Mouse (Mus musculus) WW6 (cell line): ENCODE results near the gene Ptprg.

Experiments
- DNase-seq: peaks from one replicate; pipeline ENCODE4 v3.0.0-alpha.2; 2013; ENCODE audit warnings: low read depth, low spot score

The Ptprg gene

GRCm38 (mm10) chr14:11618140-11618705 is 64.9 kb downstream of the Ptprg start:
- no peak for DNase-seq

GRCm38 (mm10) chr14:11619606-11620005 is 66.3 kb downstream of the Ptprg start:
- DNase-seq, result no peak

DNA sequence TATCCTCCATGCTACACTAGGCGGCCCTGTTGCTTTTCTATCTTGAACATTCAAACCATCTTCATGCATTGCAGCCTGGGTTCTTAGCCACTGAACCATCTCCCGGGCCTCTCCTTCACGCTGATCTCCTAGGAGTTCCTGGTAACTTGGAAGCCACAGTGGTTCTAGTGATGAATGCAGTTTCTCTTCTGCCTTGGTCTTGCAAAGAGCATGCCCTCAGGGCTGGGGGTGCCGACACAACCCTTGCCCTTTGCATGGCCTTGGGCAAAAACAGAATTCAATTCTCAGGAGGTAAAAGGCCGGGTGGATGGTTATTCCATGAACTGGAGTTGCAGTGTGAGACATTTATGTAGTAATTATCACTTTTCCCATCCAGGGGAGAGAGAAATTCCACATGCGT is 67.0 kb downstream of the Ptprg start:
- no peak for DNase-seq

DNA sequence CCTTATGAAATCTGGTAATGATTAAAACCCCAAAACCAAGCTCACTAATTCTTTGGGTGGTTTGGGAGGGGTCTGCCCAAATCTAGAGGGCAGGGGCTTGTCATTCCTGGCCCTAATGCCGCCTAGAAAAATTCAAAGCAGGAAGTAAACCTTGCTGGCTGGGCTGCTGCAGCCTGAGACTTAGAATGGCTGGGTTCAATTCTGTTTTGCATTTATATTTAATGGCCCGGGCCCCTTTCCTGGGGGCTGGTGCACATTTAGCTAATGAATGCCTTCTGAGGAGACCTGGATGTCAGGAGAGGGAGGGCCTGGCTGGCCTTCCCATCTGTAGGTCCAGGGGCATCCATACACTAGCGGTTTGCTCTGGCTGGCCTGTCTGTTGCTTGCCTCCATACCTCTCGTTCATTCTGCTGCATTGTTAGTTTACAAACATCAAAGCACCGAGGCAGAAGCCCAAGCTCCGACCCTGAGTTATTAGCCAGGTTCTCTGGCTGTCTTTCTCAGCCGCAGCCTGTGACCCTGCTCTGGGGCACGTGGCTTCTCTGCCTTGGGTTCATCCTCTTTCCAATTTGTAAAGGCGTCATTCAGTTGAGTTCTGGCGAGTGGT is 67.7 kb downstream of the Ptprg start:
- no peak for DNase-seq

DNA sequence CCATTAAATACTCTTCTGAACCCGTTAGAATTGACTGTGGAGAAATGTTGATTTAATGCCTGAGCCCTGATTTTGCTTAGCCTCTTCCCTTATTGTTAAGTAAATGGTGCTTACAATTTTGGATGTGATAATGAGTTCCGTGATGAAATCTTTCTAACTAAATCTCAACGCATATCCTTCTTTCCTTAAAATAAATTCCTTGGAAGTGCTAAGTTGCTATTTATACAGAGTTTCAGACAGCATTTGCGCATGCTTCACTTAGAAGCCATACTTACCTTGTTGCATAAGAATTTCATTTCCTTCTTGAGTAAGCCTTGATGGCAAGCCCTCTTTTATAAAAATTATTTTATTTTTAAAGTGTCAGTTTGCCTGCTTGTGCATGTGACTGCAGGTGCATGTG is 70.2 kb downstream of the Ptprg start:
- no peak for DNase-seq

DNA sequence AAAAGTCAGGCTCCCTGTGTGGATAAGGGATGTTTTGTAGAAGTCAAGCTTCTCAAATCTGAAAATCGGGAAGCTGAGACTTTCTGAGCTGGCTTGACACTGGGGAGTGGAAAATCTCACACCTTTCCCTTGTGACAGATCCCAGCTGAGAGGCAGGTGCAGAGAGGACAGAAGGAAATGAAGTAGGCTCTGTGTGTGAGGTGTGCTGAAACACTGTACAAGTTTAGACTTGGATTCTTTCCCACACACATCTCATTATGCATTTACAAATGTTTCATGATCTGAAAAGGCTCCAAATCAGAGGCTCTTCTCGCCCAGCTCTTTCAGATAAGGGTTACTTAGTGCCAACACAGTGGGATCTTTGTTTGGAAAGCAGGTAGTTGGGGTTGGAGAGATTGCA is 77.4 kb downstream of the Ptprg start:
- no peak for DNase-seq

DNA sequence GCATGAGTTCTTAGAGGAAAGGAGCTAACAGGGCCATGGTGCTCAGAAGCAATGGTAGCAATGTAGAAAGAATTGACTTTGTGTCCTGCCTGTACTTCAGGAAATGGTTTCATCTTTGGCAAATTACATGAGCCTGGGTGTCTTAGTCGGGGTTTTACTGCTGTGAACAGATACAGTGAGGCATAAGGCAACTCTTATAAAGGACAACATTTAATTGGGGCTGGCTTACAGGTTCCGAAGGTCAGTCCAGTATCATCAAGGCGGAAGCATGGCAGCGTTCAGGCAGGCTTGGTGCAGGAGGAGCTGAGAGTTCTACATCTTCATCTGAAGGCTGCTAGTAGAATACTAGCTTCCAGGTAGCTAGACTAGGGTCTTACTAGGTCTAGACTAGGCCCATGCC is 78.2 kb downstream of the Ptprg start:
- no peak for DNase-seq

GRCm38 (mm10) chr14:11637673-11638072 is 84.3 kb downstream of the Ptprg start:
- DNase-seq, result no peak

DNA sequence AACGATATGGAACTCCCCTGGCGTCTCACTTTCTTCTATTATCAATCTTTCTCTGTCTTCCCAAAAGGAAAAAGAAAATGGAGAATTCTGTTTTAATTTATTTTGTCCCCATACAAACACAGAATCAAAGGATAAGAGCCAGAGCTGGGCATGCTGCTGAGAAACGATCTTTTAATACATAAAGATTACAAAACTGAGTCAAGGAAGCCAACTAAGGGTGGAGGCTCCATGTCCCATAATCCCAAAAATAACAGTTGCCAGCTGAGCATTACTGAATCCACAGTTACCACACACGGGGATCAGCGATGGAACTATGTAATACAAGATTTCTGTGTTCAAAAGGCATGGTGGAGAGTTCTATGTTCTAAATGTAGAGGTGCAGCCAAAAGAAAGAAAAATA is 86.0 kb downstream of the Ptprg start:
- no peak for DNase-seq

- no peak for DNase-seq
Observed at GRCm38 (mm10) chr14:11640372-11640771, 87.0 kb downstream of the Ptprg start.

DNA sequence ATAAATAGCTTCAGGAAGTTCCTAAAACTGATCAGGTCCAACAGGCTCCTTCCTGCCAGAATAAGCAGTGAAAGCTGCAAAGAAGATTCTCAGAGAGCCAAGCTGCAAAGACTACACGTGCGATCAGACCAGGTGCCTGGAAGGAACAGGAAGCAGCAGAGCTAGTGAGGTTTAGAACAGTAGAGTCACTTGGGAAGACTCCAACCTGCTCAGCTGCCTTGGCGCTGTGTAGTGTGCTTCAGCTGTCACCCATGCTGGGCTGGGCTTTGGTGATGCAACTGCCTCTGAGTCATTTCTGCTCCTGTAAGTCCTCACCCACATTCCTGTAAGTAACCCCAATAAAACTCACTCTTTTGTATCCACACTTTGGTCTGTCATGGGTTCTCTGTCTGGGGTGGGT is 87.7 kb downstream of the Ptprg start:
- no peak for DNase-seq

GRCm38 (mm10) chr14:11642977-11643376 is 89.6 kb downstream of the Ptprg start:
- DNase-seq, result no peak

- DNase-seq, result no peak
Observed at GRCm38 (mm10) chr14:11657374-11657773, 104.0 kb downstream of the Ptprg start.

DNA sequence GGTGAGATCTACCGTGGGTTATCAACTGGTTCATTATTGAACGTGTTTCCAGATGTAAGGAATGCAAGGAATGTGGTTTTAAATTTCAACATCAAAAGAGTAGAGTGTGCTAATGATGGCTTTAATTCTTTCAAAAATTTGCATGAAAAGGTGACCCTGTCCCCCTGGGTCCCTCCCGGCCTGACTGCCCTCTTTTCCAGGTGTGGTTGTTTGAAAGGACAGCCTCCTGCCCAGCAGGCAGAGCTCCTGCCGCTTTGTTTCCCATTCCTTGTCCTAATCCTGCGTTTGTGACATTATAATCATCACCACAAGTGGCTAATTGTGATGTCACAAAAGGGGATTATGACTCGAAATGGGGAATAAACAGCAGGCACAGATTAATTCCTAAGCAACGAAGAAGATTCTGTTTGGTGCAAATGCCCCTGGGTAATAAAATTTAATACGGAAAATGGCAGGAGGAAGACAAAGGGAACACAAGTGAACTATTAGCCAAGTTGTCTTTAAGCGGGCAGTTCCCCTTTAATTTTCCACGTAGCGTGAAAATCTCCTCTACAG is 110.4 kb downstream of the Ptprg start:
- no peak for DNase-seq

GRCm38 (mm10) chr14:11664302-11664701 is 111.0 kb downstream of the Ptprg start:
- DNase-seq, result no peak

DNA sequence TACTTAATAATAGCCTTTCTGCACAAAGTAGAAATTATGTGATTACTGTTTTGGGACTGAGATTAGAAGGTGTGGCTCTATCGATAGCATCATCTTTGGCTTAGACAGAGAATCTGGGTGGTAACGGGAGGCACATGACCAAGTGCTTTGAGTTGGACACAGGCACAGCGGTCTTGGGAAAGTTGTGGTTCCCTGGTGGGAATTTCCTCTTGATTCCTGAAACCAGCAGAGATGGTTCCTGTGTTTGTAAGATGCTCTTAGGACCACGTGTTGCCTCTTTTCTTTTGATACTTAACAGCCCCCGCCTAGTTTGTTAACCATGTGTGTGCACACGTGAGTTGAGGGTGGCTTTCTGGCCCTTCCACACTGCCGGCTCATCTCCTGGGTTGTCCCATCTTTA is 111.7 kb downstream of the Ptprg start:
- DNase-seq, result no peak

DNA sequence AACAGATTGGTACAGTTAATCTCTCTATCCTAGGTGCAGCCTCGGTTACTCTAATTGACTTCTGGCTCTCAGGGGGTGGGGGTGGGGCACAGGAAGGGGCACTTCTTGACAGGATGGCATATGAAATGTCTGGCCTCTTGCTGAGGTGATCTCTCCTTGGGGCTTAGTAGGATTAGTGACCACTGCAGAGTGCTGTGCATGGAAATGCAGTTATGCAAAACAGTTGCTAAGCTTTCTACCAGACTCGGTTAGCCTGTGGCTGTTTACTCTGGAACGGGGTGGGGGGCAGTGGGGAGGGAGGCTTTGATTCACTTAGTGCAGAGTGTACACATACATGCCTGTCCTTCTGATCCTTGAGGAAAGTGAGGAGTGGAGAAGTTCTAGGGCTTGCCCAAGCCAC is 114.4 kb downstream of the Ptprg start:
- DNase-seq, result no peak

DNA sequence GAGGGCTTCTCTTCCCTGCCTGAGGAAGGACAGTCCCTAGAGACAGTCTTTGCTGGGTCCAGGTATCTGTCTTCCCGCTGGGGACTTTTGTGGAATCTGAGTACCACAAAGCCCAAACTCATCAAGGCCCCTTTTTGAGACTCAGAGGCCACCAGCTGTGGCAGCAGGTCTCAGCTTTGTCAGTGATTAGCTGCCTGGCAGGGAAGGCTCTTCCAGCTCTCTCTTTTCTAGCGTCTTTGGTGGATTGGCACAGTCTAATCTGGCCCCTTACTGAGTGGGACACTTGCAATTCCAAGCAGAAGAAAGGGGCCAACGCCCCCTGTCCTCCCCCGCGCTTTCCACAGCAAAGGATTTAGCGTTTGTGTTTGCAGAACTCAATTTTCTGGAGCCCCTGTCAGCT is 117.5 kb downstream of the Ptprg start:
- DNase-seq, result no peak

GRCm38 (mm10) chr14:11672981-11673547 is 119.7 kb downstream of the Ptprg start:
- DNase-seq, result no peak

- DNase-seq, result no peak
Observed at GRCm38 (mm10) chr14:11678201-11678600, 124.9 kb downstream of the Ptprg start.

DNA sequence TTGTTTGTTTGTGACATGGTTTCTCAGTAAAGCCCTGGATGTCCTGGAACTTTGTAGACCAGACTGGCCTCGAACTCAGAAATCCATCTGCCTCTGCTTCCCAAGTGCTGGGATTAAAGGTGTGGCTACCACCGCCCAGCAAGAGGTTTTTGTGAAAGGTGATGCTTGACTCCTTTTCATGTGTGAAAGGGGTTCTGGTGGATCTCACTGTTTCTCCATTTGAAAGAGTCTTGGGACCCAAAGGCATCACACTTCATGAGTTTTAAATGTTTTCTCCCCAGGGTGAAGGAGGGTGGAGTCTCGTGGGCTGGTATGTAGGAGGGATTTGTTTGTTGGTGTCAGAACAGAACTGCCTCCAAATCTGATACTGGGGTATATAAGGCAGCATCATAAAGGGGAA is 126.4 kb downstream of the Ptprg start:
- DNase-seq, result no peak

DNA sequence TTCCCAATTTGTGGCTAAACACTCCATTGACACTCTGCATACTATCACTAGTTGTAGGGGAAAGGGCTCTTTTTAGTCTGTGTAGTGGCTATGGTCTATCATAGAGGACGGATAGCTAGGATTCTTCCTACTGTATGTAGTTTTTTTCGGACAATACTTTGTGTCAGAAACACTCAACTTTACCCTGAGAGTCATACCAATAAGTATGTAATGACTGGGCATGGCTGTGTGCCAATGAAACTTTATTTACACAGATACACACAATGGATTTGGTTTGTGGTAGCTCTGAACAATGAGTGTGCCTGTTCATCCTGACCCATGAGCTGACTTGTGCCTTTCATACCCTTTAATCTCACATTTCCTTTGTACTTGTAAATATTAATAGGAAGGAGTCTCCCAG is 127.3 kb downstream of the Ptprg start:
- no peak for DNase-seq

GRCm38 (mm10) chr14:11682441-11682840 is 129.1 kb downstream of the Ptprg start:
- no peak for DNase-seq
